Mouse (Mus musculus) c-Kit-negative CD71-positive TER-119-positive erythroid progenitor cells, embryonic 14.5 days (primary cell): ENCODE data around the gene Cox10.

ENCODE experiments used
- DNase-seq: peaks from one replicate; pipeline ENCODE4 v3.0.0-alpha.2; 2013; ENCODE audit warnings: low read depth, low spot score

The Cox10 gene

DNA sequence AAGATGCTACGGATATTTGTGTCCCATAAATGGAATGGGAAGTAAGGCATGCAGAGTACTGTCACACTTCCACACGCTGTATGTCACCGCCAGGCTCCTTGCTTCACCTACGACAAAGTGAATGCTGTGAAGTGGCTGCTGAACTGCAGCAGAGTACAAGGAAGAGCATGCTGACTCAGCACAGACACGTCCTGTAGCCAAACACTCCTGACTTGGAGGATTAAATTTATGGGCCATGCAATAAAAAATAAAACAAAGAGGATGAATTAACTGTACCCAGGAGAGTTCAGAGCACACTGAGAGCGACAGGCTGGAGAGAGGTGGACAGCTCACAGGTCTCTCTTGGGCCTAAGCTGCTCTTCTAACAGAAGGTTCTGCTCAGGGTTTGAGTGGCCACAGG, 79.8 kb downstream of the Cox10 start:
- DNase-seq, result no peak

GRCm38 (mm10) chr11:63991958-63992357, 87.3 kb downstream of the Cox10 start:
- no peak for DNase-seq

- no peak for DNase-seq
Observed at GRCm38 (mm10) chr11:63990759-63991158, 88.5 kb downstream of the Cox10 start.

DNA sequence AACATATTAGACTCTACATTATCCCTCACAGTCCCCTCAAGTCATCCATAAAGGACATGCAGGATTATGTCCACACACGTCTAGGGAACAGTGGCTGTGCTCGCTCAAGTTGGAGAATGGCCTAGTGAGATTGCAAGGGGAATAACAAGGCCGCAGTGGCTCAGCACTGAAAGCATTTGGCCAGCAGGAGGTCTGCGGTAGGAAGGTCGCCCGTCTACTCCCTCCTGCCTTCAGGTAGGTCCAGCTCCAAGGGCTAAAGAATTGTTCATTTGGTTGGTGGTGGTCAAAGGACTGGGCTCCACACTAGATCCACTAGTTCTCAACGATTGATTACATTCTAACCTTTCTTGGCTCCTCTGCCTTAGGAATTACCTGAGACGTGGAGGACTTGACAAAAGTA, 89.0 kb downstream of the Cox10 start:
- no peak for DNase-seq

DNA sequence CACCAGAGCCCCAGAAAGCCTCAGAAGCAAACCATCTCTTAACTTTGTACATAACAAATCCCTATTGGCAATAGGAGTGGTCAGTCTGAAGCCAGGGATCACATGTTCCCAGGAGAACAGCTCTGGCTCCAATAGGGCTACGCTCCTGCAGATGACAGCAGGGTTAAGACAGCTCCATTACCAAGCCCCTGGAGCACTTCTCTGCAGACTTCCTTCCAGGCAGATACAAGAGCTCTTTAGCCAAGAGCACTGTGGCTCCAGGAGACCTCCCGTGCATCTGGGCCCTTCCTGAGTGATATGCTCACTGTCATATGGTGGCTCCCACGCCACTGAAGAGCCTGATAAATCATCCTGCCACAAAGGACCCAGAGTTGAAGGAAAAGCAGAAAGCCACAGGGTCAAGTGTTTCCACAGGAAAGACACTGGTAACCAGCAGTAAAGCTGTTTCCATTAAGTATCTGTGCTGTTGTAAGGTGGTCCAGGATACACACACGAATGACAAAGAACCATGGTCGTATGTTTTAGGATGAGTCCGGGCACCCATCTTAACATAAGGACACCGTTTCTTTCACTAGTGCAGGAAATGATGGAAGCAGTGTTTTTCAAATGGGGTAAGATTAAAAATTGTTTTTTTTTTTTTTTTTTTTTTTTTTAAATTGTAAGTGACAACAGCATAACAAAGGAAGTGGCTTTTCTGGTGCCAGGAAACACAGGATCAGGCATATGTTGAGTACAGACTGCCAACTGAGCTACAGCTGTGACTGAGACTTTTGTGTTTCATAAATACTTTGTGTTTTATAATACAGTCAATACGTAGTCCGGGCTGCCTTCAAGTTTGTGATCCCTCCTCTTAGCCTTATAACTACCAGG, 90.0 kb downstream of the Cox10 start:
- no peak for DNase-seq

- DNase-seq, result no peak
Observed at GRCm38 (mm10) chr11:63988031-63988665, 91.1 kb downstream of the Cox10 start.

DNA sequence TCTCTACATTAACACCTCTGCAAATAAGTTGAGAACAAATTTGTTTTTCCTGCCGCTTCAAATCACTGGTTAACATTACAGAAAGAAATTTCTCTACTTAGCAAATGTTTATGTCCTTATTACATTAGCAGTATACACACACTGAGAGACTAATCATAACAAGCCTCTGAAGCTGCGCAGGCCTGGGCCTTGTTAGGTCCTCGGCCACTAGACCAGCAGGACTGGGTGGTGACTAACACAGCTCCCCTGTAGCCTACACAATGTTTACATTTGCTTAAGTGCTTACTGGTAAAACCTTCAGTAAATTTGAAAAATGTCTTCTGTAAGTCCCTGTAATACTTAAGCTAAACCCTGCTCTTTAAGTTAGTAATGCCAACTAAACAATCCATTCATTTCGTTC, 92.6 kb downstream of the Cox10 start:
- no peak for DNase-seq

DNA sequence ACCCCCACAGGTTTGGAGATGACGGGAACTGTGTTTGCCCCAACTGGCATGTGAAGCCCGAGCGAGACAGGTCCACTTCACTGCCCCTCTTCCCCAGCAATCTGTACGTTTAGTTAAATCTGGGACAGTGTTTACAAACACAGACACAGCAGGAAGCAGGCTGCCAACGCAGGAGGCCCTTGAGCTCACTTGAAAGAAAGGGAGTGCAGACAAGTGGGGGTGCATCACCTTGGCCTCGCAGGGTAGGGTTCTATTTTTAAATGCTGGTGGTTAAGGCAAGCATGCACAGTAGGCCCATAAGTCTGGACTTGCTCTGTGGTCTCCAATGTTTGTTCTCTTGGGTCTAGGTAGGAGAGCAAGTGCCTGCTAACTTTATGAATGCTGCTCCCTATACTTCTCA, 93.8 kb downstream of the Cox10 start:
- DNase-seq, result no peak

DNA sequence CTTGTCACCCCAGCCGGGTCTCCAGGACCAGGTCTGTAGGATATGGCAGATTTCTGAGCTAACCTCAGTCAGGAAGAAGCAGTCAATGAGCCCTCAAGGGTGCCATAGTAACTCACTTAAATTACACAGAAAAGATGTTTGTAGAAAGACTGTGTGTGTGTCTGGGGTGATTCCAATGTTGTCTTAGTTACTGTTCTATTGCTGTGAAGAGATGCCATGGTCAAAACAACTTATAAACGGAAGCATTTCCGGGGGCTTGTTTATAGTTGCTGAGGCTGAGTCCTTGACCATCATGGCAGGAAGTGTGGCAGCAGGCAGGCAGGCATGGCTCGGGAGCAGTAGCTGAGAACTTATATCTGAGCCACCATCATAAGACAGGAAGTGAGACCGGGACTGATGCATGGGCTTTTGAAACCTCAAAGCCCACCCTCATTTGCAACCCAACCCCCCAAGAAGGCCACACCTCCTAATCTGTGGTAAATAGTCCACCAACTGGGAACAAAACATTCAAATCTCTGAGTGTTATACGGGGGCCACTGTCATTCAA, 94.6 kb downstream of the Cox10 start:
- no peak for DNase-seq

DNA sequence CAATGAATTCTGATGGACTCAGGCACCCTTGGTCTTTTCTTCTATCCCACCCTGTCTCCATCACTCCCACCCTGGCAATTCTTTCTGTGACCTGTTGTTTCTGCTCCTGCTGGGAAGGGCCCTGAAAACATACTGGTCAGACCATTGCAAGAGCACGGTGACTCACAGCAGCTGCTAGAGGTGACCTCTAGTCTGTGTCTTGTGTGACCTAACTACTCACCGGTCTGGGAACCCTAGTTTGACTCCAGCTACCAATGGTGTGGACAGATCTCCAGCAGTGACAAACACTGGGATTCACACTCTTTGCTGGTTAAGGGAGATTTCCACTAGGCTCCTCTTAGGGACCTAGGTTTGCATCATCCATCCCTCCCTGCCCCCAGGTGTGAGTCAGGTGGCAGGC, 101.5 kb downstream of the Cox10 start:
- DNase-seq, result no peak

DNA sequence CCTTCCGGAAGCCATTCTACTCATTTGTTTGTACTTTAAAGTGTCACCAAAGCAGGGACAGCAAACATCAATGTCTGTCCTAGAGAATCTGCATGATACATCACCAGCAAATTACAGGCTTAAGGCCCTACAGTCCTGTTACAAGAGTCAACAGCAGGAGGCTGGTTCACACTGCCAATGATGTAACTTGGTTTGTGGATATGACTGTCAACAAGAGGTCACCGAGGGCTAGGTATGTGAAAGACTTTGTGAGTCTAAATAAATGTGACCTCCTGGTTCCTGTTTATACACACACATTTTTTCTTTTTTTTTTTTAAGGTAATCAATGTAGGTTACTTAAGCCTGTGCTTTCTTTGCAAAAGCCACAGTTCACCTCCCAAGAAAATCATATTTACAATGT, 102.5 kb downstream of the Cox10 start:
- DNase-seq, result no peak

DNA sequence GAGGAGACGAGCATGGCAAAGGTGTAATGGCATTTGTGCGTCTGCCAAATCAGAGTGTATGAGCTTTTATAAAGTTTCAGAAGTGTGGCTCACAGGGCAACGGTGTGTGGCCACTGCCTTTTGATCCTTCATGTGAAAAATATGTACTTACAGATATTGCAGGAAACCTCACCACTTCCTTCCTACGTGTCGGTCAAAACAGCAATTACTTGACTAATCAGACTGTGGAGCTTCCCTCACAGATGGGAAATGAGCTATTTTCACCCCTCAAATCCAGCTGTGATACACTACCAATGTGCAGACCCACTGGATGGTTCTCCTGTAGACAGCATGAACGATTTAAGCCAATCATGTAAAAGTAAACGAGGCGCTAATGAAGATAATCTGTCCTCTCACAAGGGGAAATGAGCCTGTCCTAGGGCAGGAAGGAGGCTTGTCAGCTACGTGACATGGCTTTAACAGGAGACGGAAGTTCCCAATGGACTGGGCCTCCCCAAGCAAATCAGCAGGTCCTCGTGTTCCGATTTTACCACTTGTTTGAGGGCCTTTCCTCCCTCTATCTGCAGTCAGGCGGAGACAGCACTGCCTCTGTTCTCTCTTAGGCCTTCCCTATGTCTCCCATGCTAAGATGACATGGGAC, 103.9 kb downstream of the Cox10 start:
- DNase-seq, result no peak

DNA sequence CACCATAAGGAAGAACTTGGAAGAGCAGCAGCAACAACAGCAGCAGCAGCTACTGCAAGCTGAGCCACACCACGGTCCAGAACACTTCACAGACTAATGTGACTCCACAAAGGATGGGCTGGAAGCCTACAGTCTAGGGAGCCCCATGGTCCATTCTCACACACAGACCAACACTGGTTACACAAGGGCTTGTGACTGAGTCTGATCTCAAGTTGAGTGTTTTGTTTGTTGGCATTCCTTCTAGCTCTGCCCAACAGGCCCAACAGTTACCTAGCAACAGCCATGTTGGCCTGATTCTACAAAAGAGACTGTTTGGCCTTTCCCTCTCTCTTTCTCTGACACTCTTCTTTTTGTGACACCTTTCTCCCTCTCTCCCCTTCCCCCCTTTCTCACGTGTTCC, 105.3 kb downstream of the Cox10 start:
- DNase-seq, result no peak

DNA sequence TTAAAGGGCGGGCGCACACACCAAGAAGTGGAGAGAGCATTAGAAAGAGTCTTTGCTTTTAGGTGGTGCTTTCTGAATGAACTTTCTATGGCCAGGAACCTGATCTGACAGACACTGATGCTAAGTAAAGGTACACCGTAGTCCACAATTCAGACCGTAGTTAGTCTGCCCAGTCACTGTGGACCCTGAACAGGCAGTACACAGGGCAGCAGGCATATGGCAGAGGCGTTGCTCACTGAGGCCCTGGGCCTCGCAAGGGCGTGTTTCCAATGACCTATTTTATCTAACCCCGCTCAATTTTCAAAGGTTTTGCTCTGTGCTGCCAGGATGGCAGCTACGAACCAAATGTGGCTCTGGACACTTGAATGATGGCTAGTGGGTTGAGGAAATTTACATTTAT, 107.8 kb downstream of the Cox10 start:
- DNase-seq, result no peak

DNA sequence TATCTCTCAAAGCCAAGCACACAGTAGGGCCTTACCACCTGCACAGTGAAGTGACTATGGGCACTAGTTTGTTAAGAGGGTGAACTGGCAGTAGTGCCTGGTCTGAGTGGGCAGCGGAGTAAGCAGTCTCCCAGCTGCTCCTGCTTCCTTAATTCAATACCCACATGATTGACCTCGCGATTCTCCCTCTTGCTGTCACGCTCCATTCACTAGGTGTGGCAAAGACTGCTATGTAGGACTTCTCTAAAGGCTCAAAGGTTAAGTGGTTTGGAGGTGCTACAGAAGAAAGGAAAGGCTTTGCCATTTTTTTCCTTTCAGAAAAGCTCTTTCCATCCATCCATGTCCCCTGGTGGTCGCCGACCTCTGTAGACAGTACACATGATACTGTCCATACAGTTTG, 108.5 kb downstream of the Cox10 start:
- DNase-seq, result no peak

DNA sequence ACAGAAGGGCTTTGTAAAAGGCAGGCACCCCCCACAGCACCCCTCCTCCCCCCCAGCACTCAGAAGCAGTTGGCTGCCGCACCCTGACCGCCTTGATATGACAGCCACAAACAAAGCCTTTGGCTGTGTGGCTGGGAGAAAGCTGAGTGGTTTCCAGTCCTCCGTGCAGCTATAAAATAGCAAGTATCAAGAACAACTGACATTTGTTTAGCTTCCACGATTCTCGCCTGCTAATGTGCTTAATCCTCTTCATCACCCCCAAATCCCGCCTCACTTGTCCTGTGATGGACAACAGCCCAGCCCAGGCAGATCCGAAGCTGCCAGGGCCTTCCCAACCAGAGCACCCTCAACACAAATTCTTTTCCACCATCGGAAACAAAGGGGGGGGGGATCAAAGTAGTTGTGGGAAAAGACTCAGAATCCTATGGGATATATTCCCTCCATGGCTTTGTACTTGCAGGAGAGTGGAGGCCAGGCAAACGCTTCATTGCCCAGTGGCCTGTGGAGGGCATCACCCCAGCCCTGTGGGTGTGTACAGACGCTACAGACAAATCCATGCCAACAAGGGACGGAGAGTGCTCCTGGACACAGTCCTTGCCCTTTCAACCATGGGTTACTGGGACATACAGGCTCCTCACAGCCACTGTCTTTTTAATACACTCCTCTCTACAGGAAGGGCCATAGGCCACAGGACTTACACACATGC, 109.9 kb downstream of the Cox10 start:
- no peak for DNase-seq

DNA sequence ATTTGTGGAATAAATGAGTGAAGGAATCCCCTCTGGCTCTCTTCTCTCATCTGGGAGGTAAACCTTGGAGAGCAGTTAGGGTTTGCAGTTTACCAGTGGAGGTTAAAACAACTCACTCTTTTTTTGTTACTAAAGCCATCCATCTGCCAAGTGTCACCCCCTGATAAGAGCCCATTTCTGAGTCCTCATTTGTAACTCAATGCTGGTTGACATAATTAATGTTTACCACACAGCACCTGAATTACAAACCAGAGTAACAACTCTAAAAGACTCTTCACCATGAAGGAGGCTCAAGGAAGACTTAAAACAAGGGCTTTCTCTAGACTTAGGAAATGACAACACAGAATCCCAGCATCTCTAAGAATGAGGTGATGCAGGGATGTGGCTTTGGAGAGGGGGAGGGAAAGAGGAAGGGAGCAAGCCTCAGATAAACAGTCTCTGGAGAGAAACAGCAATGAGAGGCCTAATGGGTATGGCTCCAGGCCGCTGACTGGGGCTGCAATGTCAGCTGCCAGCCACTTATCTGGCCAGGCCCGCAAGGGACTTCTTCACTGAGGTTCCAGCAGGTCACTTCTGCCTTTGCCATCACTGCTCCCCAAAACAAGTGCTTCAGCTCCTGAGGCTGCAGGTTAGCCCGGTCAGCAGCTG, 110.8 kb downstream of the Cox10 start:
- DNase-seq, result no peak

- no peak for DNase-seq
Observed at GRCm38 (mm10) chr11:63967641-63968387, 111.5 kb downstream of the Cox10 start.

GRCm38 (mm10) chr11:63965437-63965836, 113.8 kb downstream of the Cox10 start:
- no peak for DNase-seq

GRCm38 (mm10) chr11:63957207-63957606, 122.1 kb downstream of the Cox10 start:
- no peak for DNase-seq

- no peak for DNase-seq
Observed at GRCm38 (mm10) chr11:63956748-63957147, 122.5 kb downstream of the Cox10 start.
